Comparison of ENCODE assay signal across 8 mouse cellular contexts in genomic region chr19:55537691-55538090, GRCm38 (mm10).
DNase-seq lines count a peak whose midpoint lies in the region; ATAC-seq lines count a peak whose summit lies in the region.

No protein-coding gene starts in this region.

- H3K36me3 ChIP-seq in midbrain, embryonic 10.5 days = no peaks in the 10 kb centered on the region; the same call in 1 of the 2 replicates
- no peaks in the 10 kb centered on the region for H3K36me3 ChIP-seq in midbrain, embryonic 11.5 days (ENCODE audit: control insufficient read depth, insufficient read depth, low read length)
- H3K36me3 ChIP-seq in forebrain, embryonic 14.5 days (ENCODE audit: control insufficient read depth, insufficient read depth, low read length) = no peaks in the 10 kb centered on the region
- no peaks in the 10 kb centered on the region for H3K36me3 ChIP-seq in stomach, embryonic 14.5 days (ENCODE audit: control insufficient read depth, insufficient read depth, low read length)

- H3K4me3 ChIP-seq in midbrain, embryonic 10.5 days = no peak overlapping the region
- no peak overlapping the region for H3K4me3 ChIP-seq in midbrain, embryonic 11.5 days (ENCODE audit: low read depth, low read length)
- no peak overlapping the region for H3K4me3 ChIP-seq in forebrain, embryonic 14.5 days (ENCODE audit: low read depth, low read length)
- no peak overlapping the region for H3K4me3 ChIP-seq in stomach, embryonic 14.5 days (ENCODE audit: low read depth, low read length)

- H3K9me3 ChIP-seq in midbrain, embryonic 10.5 days (replicated peaks) = no peaks in the 10 kb centered on the region
- no peaks in the 10 kb centered on the region for H3K9me3 ChIP-seq in midbrain, embryonic 11.5 days (ENCODE audit: control insufficient read depth, low read length)
- H3K9me3 ChIP-seq in forebrain, embryonic 14.5 days (replicated peaks; ENCODE audit: control insufficient read depth, low read length) = no peaks in the 10 kb centered on the region
- H3K9me3 ChIP-seq in stomach, embryonic 14.5 days (ENCODE audit: control insufficient read depth, low read depth, low read length) = no peaks in the 10 kb centered on the region

- no peak overlapping the region for H3K4me2 ChIP-seq in midbrain, embryonic 11.5 days
- H3K4me2 ChIP-seq in forebrain, embryonic 14.5 days (ENCODE audit: low read length) = no peak overlapping the region
- H3K4me2 ChIP-seq in stomach, embryonic 14.5 days (replicated peaks; ENCODE audit: low read depth, low read length) = no peak overlapping the region

- peaks cover 5% of the 10 kb centered on the region; the same call in 1 of the 2 replicates for H3K27me3 ChIP-seq in midbrain, embryonic 10.5 days (ENCODE audit: low read depth, poor library complexity, severe bottlenecking)
- H3K27me3 ChIP-seq in midbrain, embryonic 11.5 days (ENCODE audit: control insufficient read depth, insufficient read depth, low read length) = no peaks in the 10 kb centered on the region
- no peaks in the 10 kb centered on the region; the same call in 1 of the 2 replicates for H3K27me3 ChIP-seq in forebrain, embryonic 14.5 days (replicated peaks; ENCODE audit: control insufficient read depth, insufficient read depth, low read length)
- no peaks in the 10 kb centered on the region for H3K27me3 ChIP-seq in stomach, embryonic 14.5 days (ENCODE audit: control insufficient read depth, insufficient read depth, low read length)

- no peak overlapping the region for H3K9ac ChIP-seq in midbrain, embryonic 11.5 days (ENCODE audit: low read length)
- H3K9ac ChIP-seq in forebrain, embryonic 14.5 days (ENCODE audit: low read length) = no peak overlapping the region
- no peak overlapping the region for H3K9ac ChIP-seq in stomach, embryonic 14.5 days (replicated peaks; ENCODE audit: low read depth, low read length)

- no peak overlapping the region for H3K27ac ChIP-seq in midbrain, embryonic 10.5 days (replicated peaks)
- no peak overlapping the region for H3K27ac ChIP-seq in midbrain, embryonic 11.5 days (ENCODE audit: low read depth, low read length)
- no peak overlapping the region for H3K27ac ChIP-seq in forebrain, embryonic 14.5 days (ENCODE audit: low read depth, low read length)
- no peak overlapping the region for H3K27ac ChIP-seq in stomach, embryonic 14.5 days (ENCODE audit: low read length)

- 24% methylated on average over 6 of the region's 6 CpGs for WGBS in midbrain, embryonic 10.5 days
- 23% methylated on average over 6 of the region's 6 CpGs for WGBS in midbrain, embryonic 11.5 days
- 19% methylated on average over 6 of the region's 6 CpGs for WGBS in forebrain, embryonic 14.5 days
- 33% methylated on average over 6 of the region's 6 CpGs for WGBS in stomach, embryonic 14.5 days

- ATAC-seq in midbrain, embryonic 11.5 days (ENCODE audit: low FRiP score) = no peak
- ATAC-seq in forebrain, embryonic 14.5 days = peak; percentile 37; the same call in 1 of the 2 replicates
- peak; percentile 58; the same call in 1 of the 2 replicates for ATAC-seq in stomach, embryonic 14.5 days (ENCODE audit: insufficient number of reproducible peaks, insufficient read depth, low FRiP score, low read depth)

- H3K4me1 ChIP-seq in midbrain, embryonic 10.5 days = no peaks in the 10 kb centered on the region
- H3K4me1 ChIP-seq in midbrain, embryonic 11.5 days (ENCODE audit: control insufficient read depth, insufficient read depth, low read length) = no peaks in the 10 kb centered on the region
- H3K4me1 ChIP-seq in forebrain, embryonic 14.5 days (ENCODE audit: control insufficient read depth, insufficient read depth, low read length) = peaks cover 3% of the 10 kb centered on the region
- peaks cover 10% of the 10 kb centered on the region; the same call in 1 of the 2 replicates for H3K4me1 ChIP-seq in stomach, embryonic 14.5 days (ENCODE audit: control insufficient read depth, insufficient read depth, low read length)

- DNase-seq in adrenal gland, adult (ENCODE audit: inconsistent age in 2 of 2, low spot score in 1 of 2) = peak; percentile 33 to 59
- no peak for DNase-seq in adrenal gland, adult 8-10 months
- DNase-seq in midbrain, embryonic 10.5 days (ENCODE audit: low spot score) = peak; percentile 40
- no peak for DNase-seq in midbrain, embryonic 11.5 days (ENCODE audit: low spot score, missing footprints)
- peak; percentile 68 for DNase-seq in forebrain, embryonic 14.5 days (ENCODE audit: low spot score)
- DNase-seq in kidney, postnatal 4 days = peak; percentile 79 to 88
- DNase-seq in MN1 (ENCODE audit: low spot score) = no peak

Comparison
In these comparisons a context has a peak if more than half of its experiments do, and no peak if none do; other contexts are left out.
1. DNase-seq: peak in adrenal gland, adult (2 of 2), midbrain, embryonic 10.5 days (single experiment), forebrain, embryonic 14.5 days (single experiment) and kidney, postnatal 4 days (2 of 2); none in adrenal gland, adult 8-10 months (single experiment), midbrain, embryonic 11.5 days (single experiment) and MN1 (single experiment).